Mouse (Mus musculus) liver, embryonic 11.5 days (tissue): Measurements from ENCODE around the gene Vcl. TPM values are rescaled to one million over a fixed set of nuclear protein-coding genes. Genes with fewer than 3 reads are reported as not detected.

Experiments used
- ATAC-seq: fragments of 200-750 bp; cut with Nextera tagmentation; replicated peaks from 2 replicates; pipeline ENCODE4 v1.8.0; 2017; ENCODE audit warnings: moderate number of reproducible peaks, mild to moderate bottlenecking, moderate TSS enrichment, moderate library complexity; ENCODE audit not compliant: low FRiP score
- DNase-seq: peaks from one replicate; pipeline ENCODE4 v3.0.0-alpha.2; 2017; ENCODE audit warnings: low spot score
- H3K27ac ChIP-seq: fragments of 300-500 bp; sonication (generic); 2 replicates; pipeline ENCODE4 v1.5.1; 2014; ENCODE audit warnings: mild to moderate bottlenecking, low read depth, low read length, control low read depth
- H3K27me3 ChIP-seq: fragments of 300-500 bp; sonication (generic); replicated peaks from 2 replicates; pipeline ENCODE4 v1.6.1; 2014; ENCODE audit warnings: low read length, mixed read lengths; ENCODE audit not compliant: control insufficient read depth, insufficient read depth
- H3K36me3 ChIP-seq: fragments of 300-500 bp; sonication (generic); 2 replicates; pipeline ENCODE4 v1.6.1; 2014; ENCODE audit warnings: mild to moderate bottlenecking, low read length, moderate library complexity, mixed read lengths; ENCODE audit not compliant: control insufficient read depth, insufficient read depth
- H3K4me1 ChIP-seq: fragments of 300-500 bp; sonication (generic); replicated peaks from 2 replicates; pipeline ENCODE4 v1.6.1; 2014; ENCODE audit warnings: low read length, mixed read lengths; ENCODE audit not compliant: control insufficient read depth, insufficient read depth
- H3K4me2 ChIP-seq: fragments of 300-500 bp; sonication (generic); 2 replicates; pipeline ENCODE4 v1.6.1; 2014; ENCODE audit warnings: mild to moderate bottlenecking, control low read depth, moderate library complexity
- H3K4me3 ChIP-seq: fragments of 300-500 bp; sonication (generic); 2 replicates; pipeline ENCODE4 v1.5.1; 2014; ENCODE audit warnings: low read depth, low read length, control low read depth
- H3K9ac ChIP-seq: fragments of 300-500 bp; sonication (generic); 2 replicates; pipeline ENCODE4 v1.6.1; 2014; ENCODE audit warnings: low read depth, low read length, control low read depth
- H3K9me3 ChIP-seq: fragments of 300-500 bp; sonication (generic); 2 replicates; pipeline ENCODE4 v1.6.1; 2016; ENCODE audit warnings: low read length, inconsistent platforms, mixed read lengths; ENCODE audit not compliant: control insufficient read depth
- WGBS: fragments of 180-500 bp; shearing (Covaris S2); extraction: QIAGEN DNeasy Blood & Tissue Kit; methylation state at CpG from one replicate; pipeline ENCODE4 v1.1.7; 2014; 5-methylcytosine and 5-hydroxymethylcytosine counted together
- polyA plus RNA-seq: library from polyadenylated mRNA; unstranded; fragments of >200 nt; fragmentation: Nextera tagmentation; extraction: Ambion mirVana; gene quantifications from 2 replicates; pipeline ENCODE4 v1.2.1, GENCODE M21; 2014

Vcl gene
- polyA plus RNA-seq, 1 experiment from 2014 or later = 59.0 TPM

DNA sequence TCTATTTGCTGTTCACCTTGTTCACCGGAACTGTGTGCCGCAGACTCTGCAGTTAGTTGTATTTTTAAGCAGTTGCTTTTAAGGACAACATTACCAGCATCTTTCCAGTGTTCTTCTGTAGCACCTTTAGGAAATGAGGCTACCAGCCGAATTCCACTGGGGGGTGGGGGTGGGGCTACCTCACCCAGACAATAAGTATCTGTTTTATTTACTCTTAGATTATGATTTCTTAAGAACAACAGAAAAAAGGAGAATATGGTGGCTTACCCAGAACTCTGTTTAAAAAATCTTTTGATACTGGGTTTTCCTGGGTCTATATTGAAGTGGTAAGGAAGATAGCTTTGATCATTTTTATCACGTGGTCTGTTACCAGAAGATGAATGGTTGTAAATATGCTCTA, 105.1 kb downstream of the Vcl start:
- H3K9ac ChIP-seq = no peak overlapping the region
- H3K36me3 ChIP-seq = peaks cover 20% of the 10 kb centered on the region
- no peak overlapping the region for H3K27ac ChIP-seq
- no peak overlapping the region for H3K4me2 ChIP-seq
- no peak for DNase-seq
- H3K9me3 ChIP-seq = no peaks in the 10 kb centered on the region
- no peak for ATAC-seq
- no peaks in the 10 kb centered on the region for H3K27me3 ChIP-seq
- 91% methylated on average over 4 of the region's 4 CpGs for WGBS
- no peak overlapping the region for H3K4me3 ChIP-seq
- H3K4me1 ChIP-seq = peaks cover 3% of the 10 kb centered on the region; the same call in 1 of the 2 replicates

DNA sequence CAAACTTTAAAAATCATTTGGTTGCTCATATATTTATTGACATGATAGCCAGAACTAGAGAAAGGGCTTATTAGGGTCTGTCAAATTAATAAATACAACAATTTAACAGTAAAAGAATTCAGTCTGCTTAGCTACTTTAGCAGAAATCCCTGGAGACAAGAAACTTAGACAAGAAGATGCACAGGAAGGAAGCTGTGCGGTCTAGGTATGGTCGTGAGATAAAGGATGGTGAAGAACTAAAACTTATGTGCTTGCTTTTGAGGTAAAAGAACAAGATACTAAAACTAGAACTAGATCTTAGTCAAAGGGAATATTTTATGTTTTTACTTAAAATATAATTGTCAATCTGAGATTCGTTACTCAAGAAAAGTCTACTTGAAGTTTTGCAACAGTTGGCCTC, 105.6 kb downstream of the Vcl start:
- H3K4me3 ChIP-seq = no peak overlapping the region
- H3K27ac ChIP-seq = no peak overlapping the region
- WGBS = 83% methylated on average over 3 of the region's 3 CpGs
- DNase-seq (no peak), ATAC-seq (no peak)
- H3K9me3 ChIP-seq = no peaks in the 10 kb centered on the region
- peaks cover 3% of the 10 kb centered on the region; the same call in 1 of the 2 replicates for H3K4me1 ChIP-seq
- H3K4me2 ChIP-seq = no peak overlapping the region
- H3K36me3 ChIP-seq = peaks cover 19% of the 10 kb centered on the region
- no peaks in the 10 kb centered on the region for H3K27me3 ChIP-seq
- no peak overlapping the region for H3K9ac ChIP-seq

DNA sequence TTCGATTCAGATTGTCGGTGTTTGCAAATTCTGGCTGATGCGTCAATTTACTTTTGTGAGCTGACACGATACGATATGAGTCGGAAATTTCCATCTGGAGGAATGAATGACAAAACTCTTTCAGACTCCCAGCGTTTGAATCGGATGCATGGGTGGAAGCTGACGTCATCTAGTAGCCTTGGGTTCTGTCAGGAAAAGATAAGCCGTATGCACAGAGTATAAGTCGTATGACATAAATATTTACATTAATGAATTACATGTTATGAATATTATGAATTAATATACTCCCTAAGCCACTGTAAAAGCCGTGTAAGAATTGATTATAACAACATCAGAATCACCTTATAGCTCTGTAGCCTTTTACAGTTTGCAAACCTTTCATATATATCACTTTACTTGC, 109.9 kb downstream of the Vcl start:
- peaks cover 14% of the 10 kb centered on the region for H3K36me3 ChIP-seq
- 80% methylated on average over 12 of the region's 12 CpGs for WGBS
- H3K9me3 ChIP-seq = no peaks in the 10 kb centered on the region
- ATAC-seq (no peak), DNase-seq (no peak)
- H3K9ac ChIP-seq = no peak overlapping the region
- H3K4me3 ChIP-seq = no peak overlapping the region
- no peaks in the 10 kb centered on the region for H3K4me1 ChIP-seq
- no peak overlapping the region for H3K4me2 ChIP-seq
- H3K27ac ChIP-seq = no peak overlapping the region
- H3K27me3 ChIP-seq = no peaks in the 10 kb centered on the region

DNA sequence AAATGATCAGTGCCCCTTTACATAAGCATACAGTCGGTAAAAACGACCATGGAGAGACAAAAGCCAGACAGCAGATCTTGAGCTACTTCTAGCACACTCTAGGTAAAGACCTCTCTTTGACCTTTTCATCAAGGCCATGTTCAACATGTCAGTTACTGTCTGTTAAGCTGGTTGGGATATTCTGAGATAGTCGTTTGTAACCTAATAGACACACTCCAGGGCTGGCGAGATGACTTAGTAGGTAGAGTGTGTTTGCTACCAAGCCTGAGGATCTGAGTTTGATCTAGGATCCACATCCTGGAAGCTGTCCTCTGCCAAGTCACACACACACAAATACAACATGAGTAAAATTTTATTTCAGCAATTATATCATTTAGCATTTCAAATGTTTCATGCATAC, 110.4 kb downstream of the Vcl start:
- no peaks in the 10 kb centered on the region for H3K4me1 ChIP-seq
- H3K9me3 ChIP-seq = no peaks in the 10 kb centered on the region
- DNase-seq (no peak), ATAC-seq (no peak)
- H3K27ac ChIP-seq = no peak overlapping the region
- H3K4me3 ChIP-seq = no peak overlapping the region
- H3K36me3 ChIP-seq = peaks cover 16% of the 10 kb centered on the region
- no peak overlapping the region for H3K9ac ChIP-seq
- H3K27me3 ChIP-seq = no peaks in the 10 kb centered on the region
- WGBS = 85% methylated on average over 4 of the region's 4 CpGs
- H3K4me2 ChIP-seq = no peak overlapping the region

DNA sequence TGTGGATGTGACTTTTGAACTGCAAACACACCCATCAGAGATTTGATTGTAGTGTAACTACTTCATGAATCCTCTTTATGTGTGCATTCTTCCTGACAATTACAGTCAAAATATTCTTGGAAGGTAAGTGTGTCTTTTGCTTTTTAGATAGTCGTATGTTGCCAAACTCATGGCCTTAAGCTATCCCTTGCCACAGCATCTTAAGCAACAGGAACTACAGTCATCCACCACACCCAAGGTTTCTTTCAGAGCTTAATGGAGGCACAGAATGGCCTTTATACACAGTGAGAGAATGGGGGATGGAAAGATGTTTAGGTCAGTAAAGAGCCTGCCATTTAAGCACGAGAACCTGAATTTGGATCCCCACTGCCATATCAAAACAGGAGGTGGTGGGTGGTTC, 118.6 kb downstream of the Vcl start:
- DNase-seq = no peak
- no peak for ATAC-seq
- 85% methylated on average over 2 of the region's 2 CpGs for WGBS

DNA sequence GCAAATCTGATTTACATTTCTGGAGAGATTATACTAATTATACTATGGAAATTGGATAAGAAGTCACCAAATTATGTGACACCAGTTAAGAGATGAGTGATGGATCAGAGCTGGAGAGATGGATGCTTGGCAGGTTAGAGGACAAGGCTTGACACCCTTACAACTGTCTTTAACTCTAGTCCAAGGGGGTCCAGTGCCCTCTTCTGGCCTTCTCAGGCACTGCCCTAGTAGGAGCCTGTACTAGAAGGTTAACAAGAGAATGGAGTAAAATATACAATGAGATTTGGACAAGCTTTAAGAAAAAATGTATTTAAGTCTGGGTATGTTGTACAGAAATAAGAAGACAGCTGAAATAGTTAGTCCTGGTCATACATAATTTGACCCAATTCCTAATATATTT, 119.7 kb downstream of the Vcl start:
- ATAC-seq (no peak), DNase-seq (no peak)
- Histone ChIP-seq H3K36me3 (peaks cover 2% of the 10 kb centered on the region; the same call in 1 of the 2 replicates), H3K4me3 (no peak overlapping the region), H3K4me2 (no peak overlapping the region), H3K9me3 (no peaks in the 10 kb centered on the region), H3K4me1 (0 out of 2 replicates have a peak, but pooled peaks cover 3% of the 10 kb centered on the region), H3K9ac (no peak overlapping the region), H3K27me3 (no peaks in the 10 kb centered on the region), H3K27ac (no peak overlapping the region)

More for the DNA sequence above, 118.6 kb downstream of the Vcl start:
- Histone ChIP-seq H3K27me3 (no peaks in the 10 kb centered on the region), H3K9me3 (no peaks in the 10 kb centered on the region), H3K4me3 (no peak overlapping the region), H3K27ac (no peak overlapping the region), H3K4me1 (no peaks in the 10 kb centered on the region), H3K4me2 (no peak overlapping the region), H3K9ac (no peak overlapping the region), H3K36me3 (peaks cover 2% of the 10 kb centered on the region; the same call in 1 of the 2 replicates)

DNA sequence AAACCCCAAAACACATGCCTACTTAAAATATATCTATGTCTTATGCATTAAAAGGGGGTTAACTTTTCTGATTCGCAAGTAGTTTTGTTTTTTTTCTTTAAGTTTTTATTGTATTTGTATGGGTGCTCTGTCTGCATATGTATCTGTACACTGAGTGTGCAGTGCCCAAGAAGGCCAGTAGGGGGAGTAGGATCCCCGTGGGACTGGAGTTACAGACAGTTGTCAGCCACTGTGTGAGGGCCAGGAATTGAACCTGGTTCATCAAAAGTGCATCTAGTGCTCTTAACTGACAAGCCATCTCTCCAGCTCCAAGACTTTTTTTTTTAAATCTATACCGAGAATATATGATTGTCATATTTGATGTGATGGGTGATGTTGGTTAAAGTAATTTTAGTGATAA, 121.5 kb downstream of the Vcl start:
- Histone ChIP-seq H3K27me3 (no peaks in the 10 kb centered on the region), H3K4me3 (peak overlapping the region; percentile 74; the same call in 1 of the 2 replicates), H3K4me2 (no peak overlapping the region; the same call in 1 of the 2 replicates), H3K36me3 (peaks cover 5% of the 10 kb centered on the region; the same call in 1 of the 2 replicates), H3K4me1 (peaks cover 3% of the 10 kb centered on the region; the same call in 1 of the 2 replicates), H3K9ac (no peak overlapping the region), H3K9me3 (no peaks in the 10 kb centered on the region), H3K27ac (no peak overlapping the region)
- WGBS = 71% methylated on average over 3 of the region's 3 CpGs
- DNase-seq (no peak), ATAC-seq (no peak)

DNA sequence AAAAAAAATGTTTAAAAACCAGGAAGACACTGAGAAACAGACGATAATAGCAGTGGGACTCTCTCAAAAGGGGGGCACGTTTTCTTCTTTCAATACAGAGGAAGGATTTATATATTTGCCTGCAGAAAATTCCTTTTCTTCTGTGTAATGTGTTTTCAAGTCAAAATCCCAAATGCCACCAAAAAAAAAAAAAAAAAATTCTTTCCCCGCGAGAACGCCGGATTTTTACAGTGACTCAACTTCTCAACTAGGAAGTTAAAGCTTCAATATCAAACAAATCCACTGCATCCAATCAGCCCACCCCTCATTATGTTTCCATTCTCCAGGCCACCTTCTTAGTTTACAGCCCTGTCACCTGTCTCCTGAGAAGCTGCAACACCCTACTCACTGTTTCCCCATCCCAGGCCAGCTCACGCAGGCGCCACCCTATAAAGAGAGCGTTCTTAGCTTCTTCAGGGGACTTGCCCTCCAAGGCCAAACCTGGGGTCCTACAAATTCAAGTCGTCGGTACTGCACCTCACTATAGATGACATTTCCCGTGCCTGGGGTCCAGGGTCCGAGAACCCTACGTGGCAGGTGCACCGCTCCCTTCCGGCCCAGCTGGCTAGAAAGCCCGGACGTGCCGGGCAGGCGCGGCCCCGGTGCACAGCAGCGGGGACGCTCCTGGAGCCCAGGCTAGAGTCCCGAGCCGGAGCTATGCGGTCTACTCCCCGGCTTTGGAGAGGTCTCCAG, 122.3 kb downstream of the Vcl start:
- Histone ChIP-seq H3K4me3 (peak overlapping the region; percentile 74), H3K4me2 (peak overlapping the region; percentile 95), H3K4me1 (peaks cover 3% of the 10 kb centered on the region; the same call in 1 of the 2 replicates), H3K27ac (peak overlapping the region; percentile 94), H3K9ac (peak overlapping the region; percentile 69), H3K27me3 (no peaks in the 10 kb centered on the region), H3K9me3 (no peaks in the 10 kb centered on the region), H3K36me3 (peaks cover 5% of the 10 kb centered on the region; the same call in 1 of the 2 replicates)
- 9% methylated on average over 28 of the region's 28 CpGs for WGBS
- DNase-seq (no peak), ATAC-seq (peak; percentile 10; the same call in 1 of the 2 replicates)
